8 mouse cellular contexts compared by ENCODE assay signal in the genomic region with DNA sequence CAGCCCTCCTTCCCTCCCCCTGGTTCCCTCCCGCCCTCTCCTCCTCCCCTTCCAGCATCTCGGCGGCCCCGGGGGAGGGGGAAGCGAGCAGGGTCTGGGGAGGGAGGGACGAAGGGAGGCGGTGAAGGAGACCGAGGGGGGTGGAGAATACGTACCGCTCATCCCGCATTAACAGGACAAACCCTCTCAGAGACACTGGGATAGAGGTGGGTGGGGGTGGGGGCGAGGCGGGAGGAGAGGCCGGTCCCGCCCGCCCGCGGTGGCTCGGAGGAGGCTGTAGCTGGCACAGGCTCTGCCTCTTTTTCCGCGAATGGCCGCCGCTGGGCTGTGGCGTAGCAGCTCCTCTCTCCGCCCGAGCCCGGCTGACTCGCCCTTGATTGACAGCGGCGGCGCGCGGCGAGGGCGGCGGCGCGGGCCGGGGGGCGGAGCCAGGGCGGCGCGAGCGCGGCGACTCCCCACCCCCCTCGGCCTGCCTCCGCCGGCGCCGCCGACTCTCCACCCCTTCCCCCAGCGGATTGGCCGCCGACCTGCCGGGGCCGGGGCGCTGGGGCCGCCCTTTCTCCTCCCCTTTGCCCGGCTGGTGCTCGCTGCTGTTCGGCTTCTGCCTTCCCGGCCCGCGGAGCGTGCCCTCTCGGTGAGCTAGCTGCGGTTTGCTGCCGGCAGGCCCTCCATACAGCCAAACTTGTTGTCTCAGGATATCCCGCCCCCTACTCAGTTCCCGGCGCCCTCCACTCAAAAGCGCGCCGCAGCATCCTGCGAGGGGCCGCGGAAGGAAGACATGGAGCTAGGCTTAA. TPM values are rescaled to one million over a fixed set of nuclear protein-coding genes. Genes with fewer than 3 reads are reported as not detected.
DNase-seq lines count a peak whose midpoint lies in the region; ATAC-seq and TF ChIP-seq lines count a peak whose summit lies in the region.

TSS of gene Sp4 (minus strand) at position 369 of the 794 bp plus-strand sequence.

- peak within 1 kb of the TSS; percentile 79 for H3K9ac ChIP-seq in embryonic facial prominence, embryonic 13.5 days
- peak within 1 kb of the TSS; percentile 75 for H3K9ac ChIP-seq in limb, embryonic 12.5 days (replicated peaks)
- peak within 1 kb of the TSS; percentile 67 for H3K9ac ChIP-seq in midbrain, embryonic 15.5 days

- H3K4me3 ChIP-seq in embryonic facial prominence, embryonic 13.5 days, result peak within 1 kb of the TSS; percentile 86
- H3K4me3 ChIP-seq in kidney, adult 2 months (ENCODE audit: insufficient read depth, low read depth, low read length), result peak within 1 kb of the TSS; percentile 93
- H3K4me3 ChIP-seq in limb, embryonic 12.5 days (replicated peaks), result peak within 1 kb of the TSS; percentile 84
- peak within 1 kb of the TSS; percentile 97 for H3K4me3 ChIP-seq in midbrain, embryonic 15.5 days
- H3K4me3 ChIP-seq in spleen, adult 2 months (ENCODE audit: extremely low read depth, insufficient read depth, insufficient read length), result peak within 1 kb of the TSS; percentile 85

- peak within 1 kb of the TSS; percentile 95 for H3K27ac ChIP-seq in embryonic facial prominence, embryonic 13.5 days
- peak within 1 kb of the TSS; percentile 91 for H3K27ac ChIP-seq in kidney, adult 2 months (ENCODE audit: insufficient read depth, low read depth, low read length)
- H3K27ac ChIP-seq in limb, embryonic 12.5 days, result peak within 1 kb of the TSS; percentile 98
- H3K27ac ChIP-seq in midbrain, embryonic 15.5 days, result peak within 1 kb of the TSS; percentile 96
- peak within 1 kb of the TSS; percentile 96 for H3K27ac ChIP-seq in spleen, adult 2 months (ENCODE audit: insufficient read depth, low read length)

- H3K36me3 ChIP-seq in embryonic facial prominence, embryonic 13.5 days, result no peaks in the 10 kb centered on the region
- H3K36me3 ChIP-seq in kidney, adult 2 months (ENCODE audit: control insufficient read depth, insufficient read depth, low read length), result no peaks in the 10 kb centered on the region
- peaks cover 10% of the 10 kb centered on the region for H3K36me3 ChIP-seq in limb, embryonic 12.5 days
- no peaks in the 10 kb centered on the region for H3K36me3 ChIP-seq in midbrain, embryonic 15.5 days (replicated peaks)
- no peaks in the 10 kb centered on the region for H3K36me3 ChIP-seq in spleen, adult 2 months (ENCODE audit: control insufficient read depth, insufficient read depth, low read length)

- peak; percentile 90 for ATAC-seq in embryonic facial prominence, embryonic 13.5 days (ENCODE audit: insufficient number of reproducible peaks, insufficient read depth, low FRiP score, low TSS enrichment, low read depth)
- peak; percentile 89 for ATAC-seq in limb, embryonic 12.5 days (ENCODE audit: insufficient number of reproducible peaks, insufficient read depth, low FRiP score, low TSS enrichment, low read depth)
- peak; percentile 94 for ATAC-seq in midbrain, embryonic 15.5 days (replicated peaks)

- DNase-seq in 3134 (ENCODE audit: extremely low read depth, insufficient read length, low spot score), result peak; percentile 95
- DNase-seq in adrenal gland, postnatal 36 days, result peak; percentile 94 to 98
- peak; percentile 89 to 97 for DNase-seq in heart, adult 18-20 months
- DNase-seq in kidney, adult 2 months, result peak; percentile 96
- DNase-seq in spleen, adult 2 months (ENCODE audit: low read depth in 1 of 2, low spot score in 2 of 2), result peak; percentile 79 to 86

- no peak for TF ChIP-seq POLR2A in kidney, adult 2 months (IDR thresholded peaks at IDR 0.05; ENCODE audit: low read depth, low read length)
- TF ChIP-seq POLR2A in spleen, adult 2 months (IDR thresholded peaks at IDR 0.05; ENCODE audit: low read depth, low read length), result peak; percentile 67

- H3K9me3 ChIP-seq in embryonic facial prominence, embryonic 13.5 days, result no peaks in the 10 kb centered on the region
- no peaks in the 10 kb centered on the region for H3K9me3 ChIP-seq in limb, embryonic 12.5 days
- no peaks in the 10 kb centered on the region for H3K9me3 ChIP-seq in midbrain, embryonic 15.5 days

- no peak for TF ChIP-seq CTCF in kidney, adult 2 months (conservative IDR thresholded peaks at IDR 0.05; ENCODE audit: insufficient read depth, insufficient read length, low read depth, low read length)
- TF ChIP-seq CTCF in spleen, adult 2 months (IDR thresholded peaks at IDR 0.05; ENCODE audit: extremely low read depth, insufficient read depth, insufficient read length, insufficient replicate concordance), result no peak

- no peaks in the 10 kb centered on the region for H3K27me3 ChIP-seq in embryonic facial prominence, embryonic 13.5 days
- H3K27me3 ChIP-seq in kidney, adult 2 months (replicated peaks; ENCODE audit: control insufficient read depth, insufficient read depth, low read length), result no peaks in the 10 kb centered on the region
- H3K27me3 ChIP-seq in limb, embryonic 12.5 days, result no peaks in the 10 kb centered on the region
- no peaks in the 10 kb centered on the region for H3K27me3 ChIP-seq in midbrain, embryonic 15.5 days (replicated peaks)
- H3K27me3 ChIP-seq in spleen, adult 2 months (ENCODE audit: control insufficient read depth, insufficient read depth, low read length), result no peaks in the 10 kb centered on the region

- H3K4me2 ChIP-seq in embryonic facial prominence, embryonic 13.5 days, result peak within 1 kb of the TSS; percentile 64
- peak within 1 kb of the TSS; percentile 79 for H3K4me2 ChIP-seq in limb, embryonic 12.5 days
- peak within 1 kb of the TSS; percentile 58 for H3K4me2 ChIP-seq in midbrain, embryonic 15.5 days

- peaks cover 26% of the 10 kb centered on the region for H3K4me1 ChIP-seq in embryonic facial prominence, embryonic 13.5 days
- no peaks in the 10 kb centered on the region; the same call in 1 of the 2 replicates for H3K4me1 ChIP-seq in kidney, adult 2 months (ENCODE audit: control insufficient read depth, insufficient read depth, low read length)
- H3K4me1 ChIP-seq in limb, embryonic 12.5 days (replicated peaks), result peaks cover 35% of the 10 kb centered on the region
- peaks cover 38% of the 10 kb centered on the region for H3K4me1 ChIP-seq in midbrain, embryonic 15.5 days
- peaks cover 7% of the 10 kb centered on the region; the same call in 1 of the 2 replicates for H3K4me1 ChIP-seq in spleen, adult 2 months (ENCODE audit: control insufficient read depth, insufficient read depth, insufficient read length)

- WGBS in embryonic facial prominence, embryonic 13.5 days, result under 1% methylated on average over 52 of the region's 78 CpGs
- WGBS in kidney, adult 2 months, result under 1% methylated on average over 63 of the region's 78 CpGs
- WGBS in limb, embryonic 12.5 days, result 0% methylated on average over 52 of the region's 78 CpGs
- WGBS in midbrain, embryonic 15.5 days, result under 1% methylated on average over 45 of the region's 78 CpGs
- WGBS in spleen, adult 2 months, result under 1% methylated on average over 74 of the region's 78 CpGs

RNA-seq across cellular contexts. Expression of gene Sp4, which starts in this region (rescaled TPM):
- total RNA-seq in adrenal gland, postnatal 36 days (2021), result 1 to 10 TPM; 6.1 to 8.6 TPM
- 8.8 and 9.5 TPM in 2 replicates for polyA plus RNA-seq in embryonic facial prominence, embryonic 13.5 days (2015; fragmentation: Nextera tagmentation; extraction: Ambion mirVana)
- total RNA-seq in heart, adult 18-20 months (2021), result 1 to 10 TPM; 9.5 to 9.8 TPM
- 3.3 and 3.8 TPM in 2 replicates for polyA plus RNA-seq in kidney, adult 2 months (2012; rRNA removed)
- polyA plus RNA-seq in limb, embryonic 12.5 days (2016; fragmentation: Nextera tagmentation; extraction: Ambion mirVana), result 14.5 and 17.1 TPM in 2 replicates
- 24.7 and 25.6 TPM in 2 replicates for polyA plus RNA-seq in midbrain, embryonic 15.5 days (2015; fragmentation: Nextera tagmentation; extraction: Ambion mirVana)
- 7.7 and 9.0 TPM in 2 replicates for polyA plus RNA-seq in spleen, adult 2 months (2012; rRNA removed)

Comparison
In these comparisons a context has a peak if more than half of its experiments do, and no peak if none do; other contexts are left out.
1. Peak in every context shown above with its lines: DNase-seq, ATAC-seq, H3K4me3 ChIP-seq and H3K27ac ChIP-seq.